Mouse (Mus musculus) liver, embryonic 14.5 days (tissue): Measurements from ENCODE around the gene Fgf13.

Source experiments
- CTCF ChIP-seq: IDR thresholded peaks from 2 replicates; pipeline ENCODE4 v1.5.1; 2016; ENCODE audit warnings: antibody characterized with exemption, low read depth, control low read depth
- EP300 ChIP-seq: IDR thresholded peaks from 2 replicates; pipeline ENCODE4 v1.6.1; 2016; ENCODE audit warnings: antibody characterized with exemption, low read depth

- TF ChIP-seq CTCF (no peak), EP300 (no peak)
Measured at GRCm38 (mm10) chrX:59251576-59251975, 316.3 kb downstream of the Fgf13 start.
